Mouse (Mus musculus) midbrain, embryonic 14.5 days (tissue): Measurements from ENCODE around the gene Impdh1. TPM values are rescaled to one million over a fixed set of nuclear protein-coding genes. Genes with fewer than 3 reads are reported as not detected.

Source experiments
- microRNA-seq: library from miRNA; unstranded; fragments of <30 nt; microRNA quantifications from one replicate; pipeline ENCODE4, GENCODE M21; 2016
- polyA plus RNA-seq: library from polyadenylated mRNA; unstranded; fragments of >200 nt; fragmentation: Nextera tagmentation; extraction: Ambion mirVana; gene quantifications from 2 replicates; pipeline ENCODE4 v1.2.1, GENCODE M21; 2014

Gene Impdh1
- polyA plus RNA-seq, 1 experiment from 2014 or later, result 48.5 TPM

Small RNA genes lying within 50 kb of the gene (microRNA-seq; reads per million reads assigned to microRNA genes)
- not detected for gene Gm24303

Other genes starting within 250 kb of the Impdh1 start
- gene Lep, start 156.1 kb downstream of the Impdh1 start, polyA plus RNA-seq, result not detected in 2 replicates
- 36.9 and 47.6 TPM in 2 replicates for gene Rbm28, start 51.4 kb downstream of the Impdh1 start, polyA plus RNA-seq
- gene Prrt4, start 36.8 kb downstream of the Impdh1 start, polyA plus RNA-seq, result 6.2 and 7.5 TPM in 2 replicates
- gene Hilpda, start 56.1 kb upstream of the Impdh1 start, polyA plus RNA-seq, result 35.2 and 35.9 TPM in 2 replicates
- gene Fam71f2, start 63.2 kb upstream of the Impdh1 start, polyA plus RNA-seq, result 0.36 and 0.59 TPM in 2 replicates
- not detected in 2 replicates for gene Fam71f1, start 102.8 kb upstream of the Impdh1 start, polyA plus RNA-seq
- 109 and 181 TPM in 2 replicates for gene Calu, start 131.7 kb upstream of the Impdh1 start, polyA plus RNA-seq
- 0.31 and 0.36 TPM in 2 replicates for gene Opn1sw, start 172.1 kb upstream of the Impdh1 start, polyA plus RNA-seq
- 30.6 and 33.5 TPM in 2 replicates for gene Ccdc136, start 179.9 kb upstream of the Impdh1 start, polyA plus RNA-seq
- 1.6 and 4.0 TPM in 2 replicates for gene Flnc, start 216.9 kb upstream of the Impdh1 start, polyA plus RNA-seq